Mouse (Mus musculus) spleen, postnatal 14 days (tissue): ENCODE measurements around the gene Sdc3.
A peak's percentile ranks its signal among the peaks of the same experiment; 100 is the strongest.

Source experiments
- DNase-seq, 2 experiments: peaks; one replicate each; pipeline ENCODE4 v3.0.0; 2021 to 2022; ENCODE audit warnings: low spot score in 2 of 2

Sdc3 gene

DNA sequence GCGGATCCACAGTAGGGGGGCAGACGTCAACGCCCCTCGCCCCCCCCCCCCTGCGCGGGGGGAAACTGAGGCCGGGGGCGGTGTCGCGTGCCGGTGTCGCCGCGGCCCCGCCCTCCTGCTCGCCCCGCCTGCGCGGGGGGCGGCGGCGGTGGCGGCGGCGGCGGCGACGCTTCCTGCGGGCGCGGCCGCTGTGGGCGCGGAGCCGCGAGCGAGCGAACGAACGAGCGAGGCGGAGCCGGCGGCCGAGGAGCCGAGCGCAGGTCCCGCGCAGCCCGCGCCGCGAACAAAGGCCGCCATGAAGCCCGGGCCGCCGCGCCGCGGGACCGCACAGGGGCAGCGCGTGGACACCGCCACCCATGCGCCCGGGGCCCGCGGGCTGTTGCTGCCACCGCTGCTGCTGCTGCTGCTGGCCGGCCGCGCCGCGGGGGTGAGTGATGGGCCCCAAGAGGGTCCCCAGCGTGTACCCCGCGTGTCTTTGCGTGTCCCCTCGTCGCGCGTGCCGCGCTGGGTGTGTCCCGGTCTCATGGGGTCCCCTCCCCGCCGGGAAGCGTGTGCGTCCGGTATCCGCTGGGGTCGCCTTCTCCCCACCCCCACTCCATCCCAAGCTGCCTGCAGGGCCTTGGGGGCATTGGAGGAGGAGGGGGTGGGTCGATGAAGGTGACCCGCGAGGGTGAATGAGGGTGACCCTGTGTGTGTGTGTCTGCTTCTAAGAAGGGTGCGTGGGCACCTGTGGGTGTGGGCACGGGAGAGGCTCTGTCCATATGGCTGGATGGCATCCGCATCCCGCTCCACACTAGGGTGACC is at the start of gene Sdc3:
Gene Sdc3, plus strand, starts transcription at position 162 of the 804 bp plus-strand sequence.
- no peak for DNase-seq

DNA sequence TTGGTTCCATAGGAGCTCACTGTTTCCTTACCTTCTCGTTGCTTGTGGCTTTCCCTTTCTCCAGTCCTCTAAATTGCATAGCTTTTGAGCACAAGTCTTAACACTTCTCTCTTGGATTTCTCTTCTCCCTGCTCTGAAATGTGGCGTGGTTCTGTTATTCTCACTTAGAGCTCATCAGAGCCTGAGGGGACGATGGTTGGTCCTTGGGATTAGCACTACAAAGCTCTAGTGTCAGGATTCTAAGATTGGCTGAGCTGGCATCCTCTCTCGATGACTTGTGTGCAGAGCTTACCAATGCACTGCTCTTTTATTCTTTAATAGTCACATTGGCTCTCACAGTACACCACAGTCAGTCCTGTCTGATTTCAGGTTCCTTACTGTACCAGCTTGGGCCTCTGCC is 48.3 kb upstream of the Sdc3 start:
- no peak for DNase-seq

- DNase-seq, result no peak
Observed at GRCm38 (mm10) chr4:130745561-130746306, 46.6 kb upstream of the Sdc3 start.

GRCm38 (mm10) chr4:130749566-130749965 is 42.8 kb upstream of the Sdc3 start:
- DNase-seq, result no peak

GRCm38 (mm10) chr4:130751966-130752365 is 40.4 kb upstream of the Sdc3 start:
- DNase-seq, result no peak

- no peak for DNase-seq
Observed at GRCm38 (mm10) chr4:130752591-130752990, 39.7 kb upstream of the Sdc3 start.

- no peak for DNase-seq
Observed at GRCm38 (mm10) chr4:130753755-130754154, 38.6 kb upstream of the Sdc3 start.

- DNase-seq, result no peak
Observed at GRCm38 (mm10) chr4:130754776-130755175, 37.6 kb upstream of the Sdc3 start.

DNA sequence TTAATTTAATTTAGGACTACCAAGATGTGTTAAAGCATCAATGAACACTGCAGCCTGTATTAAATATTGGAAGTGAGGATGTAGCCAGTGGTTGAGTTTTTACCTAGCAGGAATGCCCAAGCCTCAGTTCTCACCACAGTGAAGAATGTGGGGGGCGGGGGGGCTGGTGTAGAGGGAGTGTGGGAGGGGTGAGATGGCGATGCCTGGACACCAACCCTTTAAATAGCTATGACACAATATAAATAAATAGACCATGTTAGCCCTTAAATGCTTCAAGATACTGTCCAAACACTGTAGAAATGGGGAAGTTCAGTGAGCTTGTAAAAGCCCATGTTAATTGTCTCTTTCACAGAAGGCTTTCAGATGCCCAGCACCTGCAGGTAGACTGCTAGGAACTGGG is 32.5 kb upstream of the Sdc3 start:
- no peak for DNase-seq

- DNase-seq, result no peak
Observed at GRCm38 (mm10) chr4:130761809-130762208, 30.5 kb upstream of the Sdc3 start.

DNA sequence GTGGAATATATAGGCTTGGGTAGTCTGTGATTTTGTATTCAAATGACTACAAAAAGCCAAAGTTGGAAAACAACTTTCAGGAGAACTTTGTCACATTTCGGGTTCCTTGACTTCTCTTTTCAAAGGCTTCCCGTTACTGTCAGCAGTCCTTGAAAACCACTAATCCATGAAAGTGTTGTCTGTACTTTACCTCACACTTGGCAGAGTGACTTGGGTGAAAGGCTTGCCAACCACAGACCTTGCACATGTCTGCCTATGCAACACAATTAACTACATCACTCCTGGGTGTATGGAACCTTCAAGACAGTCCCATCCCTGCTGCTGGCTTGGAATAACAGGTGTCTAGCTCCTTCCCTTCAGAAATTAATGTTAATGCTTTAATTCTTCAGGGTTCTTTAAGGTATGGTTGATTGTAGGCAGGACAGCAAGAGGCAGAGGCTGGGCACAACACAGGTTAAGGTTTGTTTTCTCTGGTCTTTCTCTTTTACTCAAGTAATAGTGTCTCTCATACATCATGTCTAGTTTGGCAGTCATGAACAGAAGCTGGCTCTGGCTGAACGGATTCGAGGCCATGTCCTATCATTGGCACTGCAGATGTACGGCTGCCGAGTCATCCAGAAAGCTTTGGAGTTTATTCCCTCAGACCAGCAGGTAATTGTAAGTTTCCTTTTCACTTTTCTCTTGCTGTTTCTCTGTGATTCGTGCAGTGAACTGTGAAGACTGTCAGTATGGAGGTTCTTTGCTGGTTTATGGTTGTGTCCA is 26.8 kb upstream of the Sdc3 start:
- DNase-seq, result no peak

DNA sequence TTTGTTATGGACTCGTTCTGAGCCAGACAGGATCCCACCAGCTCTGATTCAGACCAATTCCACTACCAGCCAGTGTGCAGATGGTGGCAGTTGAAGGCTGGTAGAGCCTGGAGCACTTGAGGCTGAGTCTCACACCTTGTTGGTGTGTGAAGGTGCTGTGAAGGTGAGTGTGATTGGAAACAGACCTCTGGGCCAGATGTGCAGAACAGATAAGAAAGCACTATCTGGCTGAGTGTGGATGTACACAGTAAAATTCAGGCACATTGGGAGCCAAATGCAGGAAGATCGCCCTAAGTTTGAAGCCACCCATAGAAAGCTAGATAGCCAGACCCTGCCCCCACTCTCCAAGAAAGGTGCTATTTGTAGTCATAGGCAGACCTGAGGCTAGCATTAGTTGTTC is 25.9 kb upstream of the Sdc3 start:
- no peak for DNase-seq

GRCm38 (mm10) chr4:130766926-130767325 is 25.4 kb upstream of the Sdc3 start:
- DNase-seq, result no peak

- DNase-seq, result no peak
Observed at GRCm38 (mm10) chr4:130773899-130774298, 18.4 kb upstream of the Sdc3 start.

GRCm38 (mm10) chr4:130774822-130775221 is 17.5 kb upstream of the Sdc3 start:
- no peak for DNase-seq

- DNase-seq, result no peak
Observed at GRCm38 (mm10) chr4:130777647-130778046, 14.7 kb upstream of the Sdc3 start.

GRCm38 (mm10) chr4:130779037-130779436 is 13.3 kb upstream of the Sdc3 start:
- DNase-seq, result no peak

GRCm38 (mm10) chr4:130782492-130782891 is 9.8 kb upstream of the Sdc3 start:
- DNase-seq, result no peak

DNA sequence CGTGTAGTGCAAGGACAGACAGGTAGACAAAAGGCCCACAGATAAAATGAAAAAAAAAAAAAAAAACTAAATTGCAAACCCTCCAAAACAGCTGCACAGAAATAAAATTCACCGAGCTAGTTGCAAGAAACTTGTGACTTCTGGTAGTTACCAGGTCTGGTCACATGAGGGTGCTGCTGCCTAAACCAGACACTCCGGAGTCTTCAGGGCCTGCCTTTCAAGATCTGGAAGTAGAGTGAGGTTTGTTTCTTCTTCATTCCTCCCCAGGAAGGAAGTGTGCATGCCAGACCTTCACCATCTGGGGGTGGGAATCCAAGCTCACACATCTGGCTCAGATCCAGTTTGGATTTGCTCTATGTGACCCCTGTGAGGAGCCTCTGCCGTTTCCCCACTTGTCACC is 7.6 kb upstream of the Sdc3 start:
- peak in 1 of 2 experiments; percentile 42 for DNase-seq

DNA sequence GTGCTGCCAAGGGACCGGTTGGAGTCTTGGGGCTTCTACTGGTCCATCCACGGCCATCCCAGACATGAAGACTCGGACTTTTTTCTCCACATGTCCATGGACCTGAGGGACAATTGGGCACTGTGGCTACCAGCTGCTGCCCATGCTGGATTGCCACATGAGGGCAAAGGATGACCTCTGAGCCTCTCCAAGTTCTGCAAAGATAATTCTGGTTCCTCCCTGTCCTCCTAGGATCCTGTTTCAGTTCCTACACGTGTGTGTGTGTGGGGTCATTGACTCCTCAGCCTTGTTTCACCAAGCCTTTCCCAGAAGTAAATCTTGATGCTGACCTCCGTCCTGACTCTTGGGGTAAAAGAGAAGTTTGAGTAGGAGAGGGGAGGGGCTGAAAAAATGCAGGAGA is 4.8 kb upstream of the Sdc3 start:
- no peak for DNase-seq

GRCm38 (mm10) chr4:130790180-130790579 is 2.2 kb upstream of the Sdc3 start:
- DNase-seq, result peak; percentile 49 to 62

DNA sequence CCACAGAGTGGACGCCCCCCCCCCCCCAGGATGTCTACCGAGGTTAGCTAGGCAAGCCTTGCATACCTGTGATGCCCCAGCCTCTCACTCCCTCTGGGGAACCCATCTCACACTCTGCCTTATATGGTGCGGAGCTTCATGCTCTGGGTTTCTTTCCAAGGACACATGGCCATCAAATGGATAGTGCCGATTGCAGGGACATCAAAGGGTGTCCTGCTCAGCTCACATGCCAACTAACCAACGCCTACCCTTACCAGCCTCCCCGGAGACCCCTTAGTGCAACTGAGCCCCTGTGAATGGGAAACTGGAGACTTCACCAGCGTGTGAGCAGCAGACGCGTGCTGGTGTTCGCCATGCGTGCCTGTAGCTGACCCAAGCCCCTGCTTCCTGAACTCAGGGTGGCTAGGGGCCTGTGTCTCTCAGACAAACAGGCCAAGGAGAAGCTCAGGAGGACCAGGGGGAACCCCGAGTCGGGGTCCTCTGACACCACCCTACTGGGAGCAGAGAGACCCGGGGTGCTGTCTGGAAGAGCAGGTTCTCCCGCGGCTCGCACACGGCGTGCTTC is 444 bp upstream of the Sdc3 start:
- no peak for DNase-seq
